Mouse (Mus musculus) c-Kit-negative CD71-positive TER-119-positive erythroid progenitor cells, embryonic 14.5 days (primary cell): Measurements from ENCODE around the gene Hes1.

Experiments used
- DNase-seq: peaks from one replicate; pipeline ENCODE4 v3.0.0-alpha.2; 2013; ENCODE audit warnings: low read depth, low spot score

The Hes1 gene

GRCm38 (mm10) chr16:30063984-30064453, at the start of gene Hes1:
Gene Hes1, plus strand, starts transcription at chr16:30064384.
- DNase-seq = no peak

DNA sequence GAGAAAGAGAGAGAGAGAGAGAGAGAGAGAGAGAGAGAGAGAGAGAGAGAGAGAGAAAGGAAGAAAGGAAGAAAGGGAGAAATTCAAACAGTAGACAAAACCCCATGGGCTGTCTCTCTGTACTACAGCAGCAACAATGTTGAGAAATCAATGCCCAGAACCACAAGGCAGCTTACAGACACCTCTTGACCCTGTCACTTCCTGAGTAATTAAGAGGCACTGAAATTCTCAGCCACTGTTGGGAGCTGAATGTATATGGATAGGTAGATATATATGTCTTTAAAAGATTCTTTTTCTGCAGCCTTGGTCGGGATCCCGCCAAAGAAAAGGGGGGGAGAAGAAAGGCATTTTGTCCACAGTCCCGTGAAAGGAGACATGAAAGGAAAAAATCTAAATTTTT, 48.1 kb upstream of the Hes1 start:
- DNase-seq = no peak

DNA sequence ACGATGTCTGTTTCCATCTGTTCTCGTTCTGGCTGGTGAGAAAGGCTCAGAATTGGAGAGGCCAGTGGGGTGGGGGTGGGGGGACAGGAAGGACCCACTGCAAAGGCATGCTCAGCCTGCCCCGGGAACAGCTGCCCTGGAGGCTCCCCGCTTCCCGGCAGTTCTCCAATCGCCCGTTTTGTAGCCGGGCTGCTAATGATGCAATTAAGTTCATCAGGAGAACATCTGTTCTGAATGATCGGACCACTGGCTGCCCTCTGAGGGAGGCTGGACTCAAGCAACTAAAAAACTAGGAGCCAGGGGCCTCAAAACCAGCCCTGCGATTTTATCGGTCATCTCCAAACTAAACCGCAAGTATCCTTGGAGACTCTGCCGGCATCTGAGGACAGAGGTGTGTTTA, 44.1 kb upstream of the Hes1 start:
- no peak for DNase-seq

DNA sequence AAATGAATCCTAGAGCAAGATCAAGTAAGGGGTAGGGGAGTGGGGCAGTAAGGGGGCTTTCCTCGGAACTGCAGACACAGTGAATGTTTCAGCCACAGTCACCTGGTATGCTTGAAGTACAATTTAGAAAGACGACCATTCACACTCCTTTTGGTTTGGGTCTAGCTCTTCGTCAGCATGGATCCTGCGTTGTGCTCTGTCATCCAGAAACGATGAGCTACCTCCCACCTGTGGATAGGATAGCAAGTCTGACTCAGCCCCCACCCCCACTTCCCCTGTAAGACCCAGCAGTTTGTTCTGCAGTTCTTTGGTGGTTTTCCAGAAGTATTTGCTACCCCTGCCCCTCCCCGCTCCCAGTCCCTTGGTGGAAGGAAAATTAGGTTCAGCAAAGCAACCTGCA, 41.8 kb upstream of the Hes1 start:
- DNase-seq = no peak

DNA sequence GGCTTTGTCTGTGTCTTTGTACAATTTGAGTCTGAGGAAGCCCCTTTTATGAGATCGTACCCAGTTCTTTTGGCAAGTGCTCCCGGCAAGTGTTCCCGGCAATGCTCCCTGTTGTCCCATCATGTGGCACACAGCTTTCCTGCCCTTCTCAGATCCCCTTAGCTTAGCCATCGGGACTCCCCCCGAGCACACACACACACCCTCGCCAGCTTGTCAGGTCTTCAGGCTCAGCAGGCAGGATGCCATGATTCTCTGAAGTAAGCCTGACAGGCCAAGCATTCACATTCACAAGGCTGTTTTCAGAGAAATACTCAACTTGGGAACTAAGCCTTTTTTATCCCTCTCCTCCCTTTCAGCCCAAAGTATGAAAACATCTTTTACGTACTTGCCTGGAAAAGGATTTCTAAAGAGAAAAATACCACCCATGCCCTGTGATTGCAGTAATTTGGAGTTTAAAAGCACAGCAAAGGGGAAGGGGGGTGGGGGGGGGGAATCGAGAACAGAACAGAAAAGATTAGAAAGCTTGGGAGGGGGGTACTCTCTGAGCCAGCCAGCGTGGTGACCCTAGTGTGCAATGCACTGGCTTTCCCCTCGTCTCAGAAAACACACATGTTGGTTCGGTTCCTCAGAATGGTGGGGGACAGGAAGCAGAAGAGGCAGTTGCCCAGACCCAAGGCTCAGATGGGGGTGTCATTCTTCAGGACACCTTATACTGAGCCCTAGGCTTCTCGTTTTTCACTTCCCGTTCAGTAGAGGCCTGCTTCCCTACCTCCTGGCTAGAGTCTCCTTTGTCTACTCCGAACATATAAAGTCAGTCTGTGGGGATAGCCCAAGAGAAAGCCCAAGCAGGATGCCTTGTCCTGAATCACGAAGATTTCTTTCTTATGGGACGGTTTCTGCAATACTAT, 41.0 kb upstream of the Hes1 start:
- no peak for DNase-seq

- no peak for DNase-seq
These were observed 39.4 kb upstream of the Hes1 start for GRCm38 (mm10) chr16:30024681-30025262.

DNA sequence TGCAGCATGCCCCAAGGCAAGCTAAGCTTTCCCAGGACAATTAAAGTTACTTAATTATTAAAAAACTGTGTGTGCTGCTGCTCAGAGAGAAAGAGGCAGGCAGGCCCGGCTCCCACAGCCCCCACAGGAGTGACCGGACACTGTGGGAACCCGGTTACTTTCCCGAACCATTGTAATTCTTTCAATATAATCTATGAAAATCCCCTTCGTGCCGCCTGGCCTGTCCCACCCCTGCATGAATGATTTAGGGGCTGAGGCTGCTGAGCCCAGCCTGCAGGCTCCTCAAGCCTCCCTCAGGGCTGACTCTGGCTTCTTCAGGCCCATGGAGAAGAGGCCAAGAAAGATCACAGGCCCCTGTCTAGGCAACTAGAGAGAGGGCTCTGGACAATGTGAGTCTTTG, 36.0 kb upstream of the Hes1 start:
- no peak for DNase-seq

DNA sequence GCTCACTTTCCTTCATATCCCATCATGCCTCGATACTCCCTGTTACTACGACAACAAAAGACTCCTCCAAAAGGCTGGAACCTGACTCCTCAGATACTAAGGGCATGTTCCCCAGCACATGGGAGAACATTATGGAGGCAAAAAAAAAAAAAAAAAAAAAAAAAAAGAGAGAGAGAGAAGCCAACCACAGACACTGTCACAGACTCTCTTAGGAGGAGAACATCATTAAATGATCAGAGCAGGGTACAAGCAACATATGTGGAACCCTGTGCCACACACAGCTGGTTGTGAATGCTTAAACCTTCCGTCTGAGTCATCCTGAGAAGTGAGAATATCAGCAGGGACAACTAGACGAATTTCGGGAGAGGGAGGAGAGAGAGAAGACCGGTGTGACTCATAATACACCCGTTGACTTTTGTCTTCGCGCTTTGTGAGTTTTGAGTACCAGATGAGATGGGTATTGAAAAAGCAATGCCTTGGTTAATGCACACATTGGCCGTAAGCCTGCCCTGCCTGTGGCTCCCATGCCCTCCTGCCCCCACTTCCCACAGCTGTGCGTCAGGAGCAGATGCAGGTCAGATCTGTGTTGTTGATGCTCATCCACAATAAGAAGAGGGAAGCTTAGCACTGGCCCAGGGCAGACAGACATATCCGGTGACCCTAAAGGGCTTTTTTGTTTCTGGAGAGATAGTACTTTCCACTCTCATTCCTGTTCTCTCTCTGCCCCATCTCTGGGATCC, 34.8 kb upstream of the Hes1 start:
- DNase-seq = no peak

GRCm38 (mm10) chr16:30032326-30032904, 31.8 kb upstream of the Hes1 start:
- no peak for DNase-seq

- no peak for DNase-seq
These were observed 30.8 kb upstream of the Hes1 start for GRCm38 (mm10) chr16:30033390-30033789.

GRCm38 (mm10) chr16:30034001-30034400, 30.2 kb upstream of the Hes1 start:
- no peak for DNase-seq

DNA sequence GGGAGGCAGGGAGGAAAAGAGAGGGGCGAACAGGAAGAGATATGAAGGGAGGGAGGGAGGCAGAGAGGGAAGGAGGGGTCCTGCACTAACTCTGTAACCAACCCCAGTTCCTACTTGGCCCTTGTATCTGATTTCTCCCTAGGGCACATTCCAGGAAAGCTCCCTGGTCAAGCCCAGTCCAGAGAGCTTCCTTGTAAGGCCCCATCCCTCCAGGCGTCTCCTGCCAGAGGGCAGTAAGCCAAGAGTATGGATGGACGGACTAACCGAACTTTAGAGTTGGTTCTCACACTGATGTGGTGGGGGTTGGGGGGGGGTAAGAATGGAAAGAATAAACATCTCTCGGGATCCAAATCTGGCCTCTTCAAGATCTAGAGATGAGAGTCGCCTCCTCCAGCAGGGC, 29.7 kb upstream of the Hes1 start:
- no peak for DNase-seq

GRCm38 (mm10) chr16:30034979-30035440, 29.2 kb upstream of the Hes1 start:
- no peak for DNase-seq

DNA sequence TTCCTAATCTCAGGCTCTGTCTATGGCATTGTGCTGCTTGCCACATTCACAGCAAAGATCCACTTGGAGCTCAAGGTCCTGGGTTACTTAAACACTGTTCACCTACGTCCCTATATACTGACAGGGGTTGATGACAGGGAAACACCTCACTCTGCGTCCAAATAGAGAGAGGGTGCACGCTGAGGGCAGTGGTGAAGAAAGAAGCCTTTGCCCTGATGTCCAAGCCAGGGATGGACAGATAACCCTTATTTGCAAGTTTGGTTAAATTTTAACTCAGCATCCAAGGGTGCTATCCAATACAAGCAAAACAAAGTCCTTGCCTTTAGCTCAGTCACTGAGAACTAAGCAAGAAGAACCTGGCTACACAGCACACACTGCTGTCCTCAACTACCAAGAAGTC, 28.1 kb upstream of the Hes1 start:
- no peak for DNase-seq

- DNase-seq = no peak
These were observed 25.3 kb upstream of the Hes1 start for GRCm38 (mm10) chr16:30038663-30039593.

DNA sequence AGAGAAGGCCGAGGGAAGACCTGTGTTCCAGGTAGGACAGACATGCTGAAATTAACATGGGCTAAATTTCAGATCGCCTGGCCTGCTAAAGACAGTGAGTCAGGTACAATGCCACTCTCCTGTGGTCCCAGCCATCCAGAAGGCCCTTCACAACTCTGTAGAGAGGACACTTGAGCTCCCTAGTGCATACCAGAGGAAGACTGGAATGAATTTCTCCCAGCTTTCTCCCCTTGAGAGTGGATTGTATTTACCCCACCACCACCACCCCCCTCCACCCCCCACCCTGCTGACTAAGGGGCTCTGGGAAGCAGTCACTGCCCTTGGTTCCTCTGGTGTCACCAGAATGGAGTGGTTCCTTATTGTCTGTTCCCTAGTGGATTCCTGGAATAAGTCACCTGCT, 24.3 kb upstream of the Hes1 start:
- no peak for DNase-seq

GRCm38 (mm10) chr16:30042859-30043258, 21.3 kb upstream of the Hes1 start:
- no peak for DNase-seq

DNA sequence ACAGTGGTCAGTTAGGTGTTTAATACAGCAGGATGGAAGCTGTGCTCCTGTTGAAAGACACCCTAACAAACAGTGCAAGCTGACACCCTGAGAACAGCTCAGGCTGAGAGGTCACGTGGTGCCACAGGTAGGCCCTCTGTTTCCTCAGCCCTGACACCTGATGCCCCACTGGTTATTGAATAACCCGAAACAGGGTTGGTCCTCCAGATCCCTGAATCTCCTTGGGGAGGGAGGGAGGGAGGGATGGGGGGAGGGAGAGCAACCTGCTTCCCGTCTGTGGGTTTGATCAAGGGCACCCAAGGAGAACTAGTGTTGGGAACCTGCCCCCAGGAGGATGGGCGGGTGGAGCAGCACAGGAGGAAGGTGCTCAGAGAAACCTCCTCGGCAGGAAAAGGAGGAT, 18.6 kb upstream of the Hes1 start:
- no peak for DNase-seq

DNA sequence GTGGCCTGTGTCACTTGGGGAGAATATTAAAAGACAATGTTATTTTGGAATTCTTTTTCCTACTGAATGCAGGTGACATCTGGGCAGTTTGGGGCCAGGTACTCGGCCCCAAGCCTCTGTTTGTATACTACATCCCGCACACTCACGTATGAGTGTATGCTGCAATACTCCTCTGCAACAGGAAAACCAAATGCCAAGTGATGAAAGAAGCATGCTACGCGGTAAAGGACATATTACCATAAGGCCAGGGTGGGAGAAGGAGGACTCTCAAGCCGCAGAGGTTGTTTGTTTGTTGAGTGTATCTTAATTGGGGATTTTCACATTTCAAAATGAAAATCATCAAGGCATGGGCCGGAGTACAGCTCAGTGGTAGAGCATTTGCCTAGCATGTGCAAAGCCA, 17.2 kb upstream of the Hes1 start:
- DNase-seq = no peak

DNA sequence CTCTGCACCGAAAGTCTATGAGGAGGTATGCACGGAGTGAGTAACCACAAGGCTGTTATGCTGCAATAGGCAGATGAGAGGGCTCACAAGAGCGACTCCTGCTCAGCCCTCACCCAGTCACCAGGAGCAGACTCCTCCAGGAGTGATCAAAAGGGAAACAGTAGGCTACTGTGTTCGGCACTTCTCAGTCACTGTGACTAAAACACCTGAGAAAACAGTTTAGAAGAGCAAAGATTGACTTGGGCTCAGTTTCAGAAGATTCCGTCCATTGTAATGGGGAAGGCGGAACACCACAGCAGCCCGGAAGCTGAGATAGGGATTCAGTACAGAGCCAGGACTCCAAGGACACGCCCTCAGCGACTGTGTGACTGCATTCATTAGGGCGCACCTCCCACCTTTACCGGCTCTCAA, 16.8 kb upstream of the Hes1 start:
- DNase-seq = no peak
